Mouse (Mus musculus): ENCODE data around the gene H60b.
"Not testable (repeated sequence)": the region's sequence is repeated elsewhere in the genome, so short reads cannot be mapped to it uniquely, and the experiment has no call there.

The H60b gene

DNA sequence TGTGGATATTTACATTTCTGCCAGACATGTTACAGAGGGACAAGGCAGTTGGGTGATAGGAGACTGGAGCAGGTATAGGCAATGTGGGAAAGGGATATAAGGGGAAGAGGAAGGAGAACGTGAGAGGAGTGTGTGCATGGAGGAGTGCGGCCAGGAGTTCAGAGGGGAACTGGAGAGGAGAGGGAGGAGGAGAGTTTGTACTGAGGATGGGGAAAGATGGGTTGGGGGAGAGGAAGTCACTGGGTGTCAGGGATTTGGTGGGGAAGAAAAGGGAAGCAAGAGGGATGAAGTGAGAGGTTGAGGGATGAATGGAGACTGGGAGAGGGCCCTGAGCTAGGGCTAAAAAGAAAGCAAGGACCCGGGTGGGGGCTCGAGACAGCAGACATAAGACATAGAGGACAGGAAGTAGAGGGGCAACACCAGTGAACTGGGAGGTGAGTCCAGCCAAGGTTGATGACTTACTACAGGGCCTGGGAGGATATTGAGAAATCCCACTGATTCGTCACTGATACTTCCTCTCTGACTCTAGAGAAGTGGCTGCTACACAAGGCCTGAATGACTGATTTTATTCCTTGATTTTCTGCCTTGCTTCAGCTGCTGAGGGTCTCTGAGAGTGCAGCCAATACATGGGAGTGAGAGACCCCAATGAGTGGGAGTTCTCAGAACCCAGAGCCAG, 7.1 kb downstream of the H60b start:
- not testable (repeated sequence) for DNase-seq (ENCODE audit: low spot score in 2 of 2)

DNA sequence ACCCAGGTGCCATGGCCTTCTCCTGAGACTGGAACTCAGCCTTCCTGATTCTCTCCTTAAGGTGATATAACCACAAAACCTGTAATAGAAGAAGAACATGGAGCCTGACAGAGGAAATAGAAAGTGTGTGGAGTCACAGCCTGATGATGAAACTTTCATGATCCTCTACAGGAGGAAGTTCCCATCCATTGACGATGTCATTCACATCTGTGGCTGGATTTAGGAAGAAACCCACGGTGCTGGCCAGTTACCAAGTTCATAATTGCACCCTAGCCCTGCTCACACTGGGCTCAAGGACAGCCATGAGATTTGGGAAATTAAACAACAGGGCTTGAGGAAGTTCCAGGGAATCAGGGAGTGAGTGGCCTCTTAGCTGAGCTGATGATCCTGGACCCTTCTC, 7.6 kb downstream of the H60b start:
- DNase-seq (ENCODE audit: low spot score in 2 of 2), result not testable (repeated sequence)

DNA sequence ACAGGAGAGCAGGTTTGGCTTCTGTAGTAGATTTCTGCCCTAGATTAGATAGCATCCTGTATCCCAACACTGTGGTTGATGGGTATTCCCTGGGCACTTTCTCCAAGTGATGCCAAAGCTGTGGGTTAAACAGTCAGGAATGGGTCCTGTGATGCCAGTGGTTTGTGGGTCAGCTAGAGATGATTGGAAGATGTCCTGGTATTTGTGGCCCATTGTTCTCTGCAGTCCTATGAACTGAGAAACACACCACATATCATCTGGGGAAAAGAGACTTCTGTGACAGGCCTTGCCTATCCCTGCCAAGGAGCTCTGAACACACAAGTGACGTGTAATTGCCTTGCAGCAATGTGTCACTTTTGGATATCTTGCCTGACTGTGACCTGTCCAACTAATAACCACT, 8.7 kb downstream of the H60b start:
- not testable (repeated sequence) for DNase-seq (ENCODE audit: low spot score in 2 of 2)

DNA sequence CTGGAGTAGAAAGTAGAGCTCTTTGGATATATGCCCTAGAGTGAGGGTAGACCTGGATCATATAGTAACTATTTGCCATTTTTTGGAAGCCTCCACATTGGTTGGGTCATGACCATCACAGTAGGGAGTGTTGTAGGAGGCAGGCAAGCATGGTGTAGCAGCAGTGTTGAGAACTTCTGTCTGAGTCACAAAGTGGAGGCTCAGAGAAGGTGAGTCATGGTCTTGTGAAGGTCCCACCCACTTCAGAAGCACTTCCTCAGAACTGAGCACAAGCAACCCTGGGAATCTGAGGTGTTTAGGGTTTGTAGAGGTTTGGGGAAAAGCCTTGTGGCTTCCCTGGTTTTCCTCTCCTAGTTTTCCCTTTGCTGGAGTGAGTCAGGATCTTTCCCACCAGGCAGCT, 10.7 kb downstream of the H60b start:
- DNase-seq (ENCODE audit: low spot score in 2 of 2), result not testable (repeated sequence)

DNA sequence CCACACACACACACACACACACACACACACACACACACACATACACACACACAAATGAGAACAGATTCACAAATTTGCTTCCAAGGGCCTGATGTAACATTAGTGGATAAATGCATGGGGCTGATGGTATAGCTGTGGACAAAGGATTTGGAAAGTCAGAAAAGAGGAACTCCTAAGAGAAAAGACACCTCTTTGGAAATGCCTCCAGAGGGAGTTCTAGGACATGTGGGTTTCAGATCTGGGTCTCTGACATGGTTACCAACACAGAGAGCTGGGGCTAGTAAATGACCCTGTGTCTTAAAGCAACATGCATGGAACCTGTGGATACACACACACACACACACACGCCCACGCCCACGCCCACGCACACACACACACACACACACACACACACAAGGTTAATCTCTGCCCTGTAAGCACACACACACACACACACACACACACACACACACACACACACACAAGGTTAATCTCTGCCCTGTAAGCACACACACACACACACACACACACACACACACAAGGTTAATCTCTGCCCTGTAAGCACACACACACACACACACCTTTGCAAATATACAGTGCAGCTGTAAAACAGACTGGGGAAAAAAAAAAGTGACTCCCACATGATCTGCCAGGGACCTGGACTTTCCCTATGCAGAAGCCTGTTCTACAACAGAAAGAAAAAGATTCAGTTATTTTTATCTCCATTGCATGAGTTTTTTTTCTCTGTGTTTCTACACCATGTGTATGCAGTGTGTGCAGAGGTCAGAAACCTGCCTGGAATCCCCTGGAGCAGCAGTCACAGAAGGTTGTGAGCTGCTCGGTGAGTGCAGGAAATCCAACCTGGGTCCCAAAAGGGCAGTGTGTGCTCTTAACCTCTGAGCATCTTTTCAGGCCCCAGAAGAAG, 14.3 kb downstream of the H60b start:
- DNase-seq (ENCODE audit: low spot score in 2 of 2), result not testable (repeated sequence)

- DNase-seq (ENCODE audit: low spot score in 2 of 2), result not testable (repeated sequence)
These were observed 15.2 kb downstream of the H60b start for GRCm38 (mm10) chr10:22173335-22174189.

GRCm38 (mm10) chr10:22174190-22174487, 15.8 kb downstream of the H60b start:
- not testable (repeated sequence) for DNase-seq (ENCODE audit: low spot score in 2 of 2)

DNA sequence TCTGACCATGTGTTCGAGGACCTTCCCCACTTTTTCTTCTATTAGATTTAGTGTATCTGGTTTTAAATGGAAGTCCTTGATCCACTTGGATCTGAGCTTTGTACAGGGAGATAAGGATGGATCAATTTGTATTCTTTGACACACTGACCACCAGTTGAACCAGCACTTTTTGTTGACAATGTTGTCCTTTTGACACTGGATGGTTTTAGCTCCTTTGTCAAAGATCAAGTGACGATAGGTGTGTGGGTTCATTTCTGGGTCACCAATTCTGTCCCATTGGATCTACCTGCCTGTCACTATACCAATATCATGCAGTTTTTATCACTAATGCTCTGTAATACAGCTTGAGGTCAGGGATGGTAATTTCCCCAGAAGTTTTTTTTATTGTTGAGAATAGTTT, 18.1 kb downstream of the H60b start:
- DNase-seq (ENCODE audit: low spot score in 2 of 2), result not testable (repeated sequence)

DNA sequence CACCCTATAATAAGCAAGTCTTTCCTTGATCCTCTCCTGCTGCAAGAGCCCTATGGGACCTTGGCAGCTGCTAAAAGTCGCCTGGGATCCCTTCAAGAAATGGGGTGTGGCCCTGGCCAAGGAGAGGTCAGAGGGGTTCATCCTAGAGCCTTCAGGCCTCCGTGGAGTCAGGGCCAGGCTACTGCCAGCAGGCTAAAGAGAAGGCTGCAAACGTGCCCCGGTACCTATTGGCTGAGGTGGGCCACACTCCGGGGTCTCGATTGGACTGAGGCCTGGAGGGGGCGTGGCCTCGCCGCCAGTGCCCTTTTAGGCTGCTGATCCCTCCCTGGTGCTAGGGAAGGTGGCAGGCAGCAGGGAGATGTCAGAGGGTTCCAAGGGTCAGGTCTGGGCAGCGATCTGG, 32.6 kb downstream of the H60b start:
- not testable (repeated sequence) for DNase-seq (ENCODE audit: low spot score in 2 of 2)

DNA sequence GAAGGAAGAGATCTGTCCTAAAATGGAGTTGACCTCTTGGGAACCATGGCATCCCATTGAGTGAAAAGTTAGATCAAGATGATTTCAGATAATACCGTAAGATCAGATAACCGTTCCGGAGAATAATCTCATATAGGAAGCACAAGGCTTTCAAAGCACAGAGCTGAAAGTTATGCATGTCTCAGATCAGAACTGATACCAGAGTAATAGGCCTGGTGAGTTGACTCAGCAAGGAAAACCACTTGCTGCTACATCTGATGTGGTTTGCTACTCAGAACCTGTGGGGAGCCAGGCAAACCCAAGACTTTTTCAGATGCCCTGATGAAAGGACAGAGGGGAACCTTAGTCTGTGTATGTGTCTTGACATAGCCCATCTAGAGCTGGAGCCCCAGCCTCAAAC, 43.0 kb downstream of the H60b start:
- not testable (repeated sequence) for DNase-seq (ENCODE audit: low spot score in 2 of 2)

DNA sequence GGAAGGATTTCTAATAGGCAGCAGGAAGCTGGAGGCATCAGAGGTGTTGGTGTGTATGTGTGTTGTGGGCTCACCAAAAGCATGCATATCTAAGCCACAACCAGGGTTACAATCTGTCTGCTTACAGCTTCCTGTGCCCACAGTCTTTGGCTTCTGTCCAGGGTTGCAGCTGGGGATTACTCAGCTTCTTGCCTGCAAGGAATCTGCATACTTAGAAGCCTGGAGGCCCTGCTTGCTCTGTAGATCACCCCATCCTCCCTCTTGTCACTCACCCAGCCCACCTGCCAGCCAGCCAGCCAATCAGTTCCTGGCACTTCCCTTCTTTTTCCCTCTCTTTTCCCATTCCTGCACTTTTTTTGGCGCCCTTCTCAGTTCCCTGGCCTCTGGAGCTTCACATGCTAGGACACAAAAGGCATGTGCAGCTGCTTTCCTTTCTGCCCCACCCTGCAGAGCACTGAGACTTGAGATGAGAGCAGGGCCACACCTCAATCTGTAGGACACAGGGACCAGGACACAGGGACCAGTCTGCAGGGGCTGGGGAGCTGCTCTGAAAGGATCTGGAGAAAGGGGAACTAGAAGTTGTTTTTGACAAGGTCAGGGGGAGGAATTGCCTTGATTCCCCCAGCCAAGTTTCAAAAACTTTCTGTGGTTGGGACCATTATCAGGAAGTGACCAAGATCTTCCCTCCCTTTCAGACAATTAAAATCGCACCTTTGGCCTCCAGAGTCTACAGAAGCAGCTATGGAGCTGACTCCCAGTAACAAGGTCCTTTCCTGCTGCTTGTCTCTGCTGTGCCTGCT, 44.6 kb downstream of the H60b start:
- not testable (repeated sequence) for DNase-seq (ENCODE audit: low spot score in 2 of 2)

- not testable (repeated sequence) for DNase-seq (ENCODE audit: low spot score in 2 of 2)
These were observed 48.1 kb downstream of the H60b start for GRCm38 (mm10) chr10:22206443-22206842.

GRCm38 (mm10) chr10:22212012-22212696, 53.8 kb downstream of the H60b start:
- DNase-seq (ENCODE audit: low spot score in 2 of 2), result peak in 1 of 2 experiments; percentile 18

GRCm38 (mm10) chr10:22223474-22224349, 65.3 kb downstream of the H60b start:
- DNase-seq (ENCODE audit: low spot score in 2 of 2), result not testable (repeated sequence)

DNA sequence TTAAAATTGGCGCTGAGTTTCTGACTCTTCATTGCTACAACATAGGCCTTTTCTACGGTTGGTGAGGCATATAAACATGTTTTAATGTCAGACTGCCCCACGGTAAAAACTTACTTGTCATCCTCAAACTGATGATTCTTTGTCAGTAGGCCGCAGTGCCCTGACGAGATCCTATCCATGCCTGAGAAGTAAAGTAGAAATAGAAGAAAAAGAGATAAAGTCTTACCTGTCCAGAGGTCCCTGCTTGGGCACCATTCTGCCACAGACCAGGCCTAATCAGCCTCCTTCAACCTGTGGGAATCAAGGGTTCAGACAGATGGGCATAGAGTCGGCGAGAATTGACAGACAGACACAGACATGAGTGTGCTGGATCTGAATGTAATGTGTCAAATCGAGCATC, 106.7 kb downstream of the H60b start:
- DNase-seq (ENCODE audit: low spot score in 2 of 2), result no peak

DNA sequence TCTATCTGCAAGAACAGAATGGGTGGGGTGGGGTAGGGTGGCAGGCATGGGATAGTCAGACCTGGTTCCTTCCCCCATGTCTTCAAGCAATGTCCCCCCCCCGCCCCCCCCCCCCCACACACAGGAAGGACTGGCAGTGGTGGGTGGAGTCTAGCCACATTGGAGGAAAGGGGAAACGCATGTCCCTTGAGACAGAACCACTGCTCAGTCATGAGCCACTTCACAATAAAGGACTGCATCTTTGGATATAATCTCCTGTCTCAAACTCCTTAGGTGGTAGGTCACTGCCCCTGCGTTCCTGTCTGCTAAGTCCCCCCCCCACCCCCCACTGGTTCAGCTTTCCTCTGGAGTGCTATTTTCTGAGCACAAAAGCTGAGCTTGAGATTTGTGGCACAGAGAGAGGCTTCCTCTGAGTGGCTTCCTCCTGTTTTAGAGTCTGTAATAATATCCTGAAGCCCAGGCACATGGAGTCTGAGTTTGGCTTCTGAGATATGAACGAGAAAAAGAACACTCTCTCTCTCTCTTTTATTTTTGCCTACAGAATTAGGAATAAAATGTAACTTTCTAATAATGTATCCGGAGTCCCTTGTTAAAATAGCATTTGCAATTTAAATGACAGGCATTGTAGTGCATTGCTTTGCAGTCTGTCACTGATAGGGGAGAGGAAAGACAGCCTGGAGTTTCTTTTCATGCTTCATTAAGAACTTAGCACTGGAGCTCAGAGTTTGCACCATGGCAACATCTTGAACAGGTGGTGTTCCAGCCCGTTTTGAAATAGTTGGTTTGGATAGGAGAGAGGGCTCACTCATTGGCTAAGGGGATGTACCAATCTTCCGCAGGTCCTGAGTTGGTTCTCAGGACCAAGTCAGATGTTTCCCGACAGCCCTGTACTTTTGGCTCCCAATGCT, 112.7 kb downstream of the H60b start:
- not testable (repeated sequence) for DNase-seq (ENCODE audit: low spot score in 2 of 2)

- not testable (repeated sequence) for DNase-seq (ENCODE audit: low spot score in 2 of 2)
These were observed 114.7 kb downstream of the H60b start for GRCm38 (mm10) chr10:22272914-22273683.

All from thymus, postnatal 10 days (tissue).